Mouse (Mus musculus) telencephalon, adult 2 months (tissue): ENCODE data around the gene Slc46a3.

ENCODE experiments used
- DNase-seq: peaks from one replicate; pipeline ENCODE4 v3.0.0-alpha.2; 2011; ENCODE audit warnings: low read depth, low spot score

Gene Slc46a3

DNA sequence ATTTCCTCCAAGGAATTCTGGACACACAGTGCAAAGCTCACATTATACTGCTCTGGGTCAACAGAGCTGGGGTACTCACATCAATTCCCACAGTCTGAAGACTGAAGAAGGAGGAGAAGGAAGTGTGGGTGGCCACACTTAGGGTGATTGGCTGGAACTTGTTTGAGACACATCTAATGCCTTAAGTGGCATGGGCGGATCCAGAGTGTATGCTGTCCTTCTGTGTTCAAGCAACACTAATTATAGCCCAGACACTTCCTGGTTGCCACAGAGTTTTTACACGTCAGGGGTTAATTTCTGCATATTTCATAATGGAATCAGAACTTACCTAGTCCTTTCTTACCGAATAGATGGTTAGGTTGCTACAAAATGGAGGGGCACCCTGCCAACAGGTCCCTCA, 49.3 kb downstream of the Slc46a3 start:
- DNase-seq, result no peak

DNA sequence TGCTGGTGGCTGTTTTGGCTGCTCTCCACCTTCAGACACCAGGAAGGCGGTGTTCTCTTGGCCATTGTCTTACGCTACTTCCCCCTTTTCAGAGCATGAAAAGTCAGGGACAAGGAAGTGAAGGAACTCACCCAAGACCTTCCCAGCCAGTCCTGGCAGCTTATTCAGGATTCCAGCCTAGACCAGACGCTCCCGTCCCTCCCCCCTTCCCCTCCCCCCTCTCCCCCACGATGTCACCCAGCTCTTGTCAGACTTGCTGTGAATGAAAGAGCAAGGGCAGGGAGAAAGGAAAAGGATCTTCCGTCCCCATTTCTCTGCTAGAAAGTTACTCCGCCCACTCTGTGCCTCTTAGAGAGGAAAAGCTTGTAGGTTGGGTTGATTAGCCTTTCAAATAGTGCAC, 51.3 kb downstream of the Slc46a3 start:
- no peak for DNase-seq

DNA sequence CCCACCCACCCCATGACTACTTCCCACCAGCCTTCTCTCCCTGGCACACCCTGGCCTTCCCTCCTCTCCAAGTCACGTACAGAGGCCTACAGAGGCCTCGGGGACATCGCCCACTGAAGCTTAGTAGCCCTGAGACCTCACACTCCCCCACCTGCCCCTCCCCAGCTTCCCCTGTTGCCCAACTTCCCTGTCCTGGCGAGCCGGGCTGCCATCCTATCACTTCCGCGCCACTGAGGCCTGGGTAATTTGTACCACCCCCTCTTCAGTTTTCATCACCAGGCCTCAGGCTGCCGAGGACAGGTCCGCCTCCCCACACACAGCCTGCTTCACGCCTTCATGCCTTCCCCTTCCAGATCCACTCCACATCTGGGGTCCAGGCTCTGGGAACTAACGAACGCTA, 55.2 kb downstream of the Slc46a3 start:
- no peak for DNase-seq

DNA sequence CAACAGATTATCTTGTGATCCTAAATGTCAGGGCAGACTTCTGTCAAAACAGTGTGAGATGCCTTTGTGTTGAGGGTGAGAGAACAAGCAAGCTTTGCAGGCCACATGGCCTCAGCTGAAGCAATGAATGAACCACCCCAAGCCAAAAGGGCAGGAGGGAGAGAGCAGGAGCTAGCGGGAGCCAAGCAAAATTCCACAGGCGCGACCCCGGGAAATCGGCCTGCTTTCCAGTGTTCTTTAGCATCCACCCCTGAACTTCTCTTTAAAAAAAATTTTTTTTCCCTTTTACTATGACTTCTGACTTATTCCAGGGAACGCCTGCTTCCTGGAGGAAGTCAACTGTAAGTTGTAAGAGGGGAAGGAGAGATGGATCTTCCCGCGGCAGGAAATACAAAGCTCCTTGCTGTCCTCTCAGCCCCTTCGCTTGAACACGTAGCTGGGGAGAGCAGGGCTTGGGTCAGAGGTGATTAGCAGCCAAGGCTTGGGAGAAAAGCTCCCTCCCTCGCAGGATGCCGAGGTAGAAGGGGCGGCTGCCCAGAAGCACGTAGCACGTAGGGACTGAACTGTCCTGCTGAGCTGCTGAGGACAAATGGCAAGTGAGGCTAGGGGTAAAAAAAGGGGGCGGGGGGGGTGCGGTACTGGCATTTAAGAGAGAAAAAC, 59.6 kb downstream of the Slc46a3 start:
- no peak for DNase-seq

DNA sequence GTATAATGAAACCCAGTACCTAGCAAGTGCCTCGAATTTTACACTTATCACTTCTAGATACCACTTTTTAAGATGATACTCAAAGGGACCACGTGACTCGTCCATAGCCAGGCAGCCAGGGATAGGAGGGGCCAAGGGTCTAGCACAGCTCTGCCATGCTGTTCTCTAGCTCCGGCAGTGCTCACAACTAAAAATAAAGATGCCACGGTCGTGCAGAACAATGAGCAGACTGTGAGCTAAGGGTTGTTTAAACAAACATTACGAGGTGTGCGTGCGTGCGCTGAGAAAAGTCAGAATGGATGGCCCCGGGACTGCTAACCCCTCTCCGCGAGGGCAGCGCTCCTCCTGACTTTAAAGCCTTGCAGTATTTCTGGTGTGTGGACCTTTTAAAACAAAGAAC, 61.8 kb downstream of the Slc46a3 start:
- no peak for DNase-seq

DNA sequence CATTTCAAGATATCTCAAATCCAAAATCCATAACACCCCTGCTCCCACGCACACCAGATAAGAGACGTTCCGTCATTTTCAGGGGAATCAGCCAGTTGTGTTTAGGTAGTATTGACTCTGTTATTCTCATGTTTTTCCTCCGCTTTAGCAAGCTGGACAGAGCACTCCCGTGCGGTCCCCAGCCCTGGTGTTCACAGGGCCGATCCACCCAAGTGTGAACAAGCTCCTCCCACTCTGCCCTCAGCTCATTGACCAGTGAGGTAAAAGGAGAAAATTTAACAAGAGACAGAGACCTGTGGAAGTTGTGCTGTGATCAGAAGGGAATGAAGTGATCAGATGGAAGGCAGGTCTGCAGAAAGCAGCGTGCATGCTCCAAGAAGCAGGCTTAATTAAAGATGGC, 65.8 kb downstream of the Slc46a3 start:
- no peak for DNase-seq
